16 mouse cellular contexts compared by ENCODE assay signal in genomic region chr11:59421967-59422366, GRCm38 (mm10). TPM values are rescaled to one million over a fixed set of nuclear protein-coding genes. Genes with fewer than 3 reads are reported as not detected.
DNase-seq lines count a peak whose midpoint lies in the region; ATAC-seq and TF ChIP-seq lines count a peak whose summit lies in the region.
"Had no signal": no experiment of that assay in that cellular context is flagged by ENCODE, and none has a peak within 500 bp of the region (broad histone marks: within the 10 kb centered on the region; RNA-seq: fewer than 3 reads in every experiment).

No protein-coding gene starts in this region.

- H3K9me3 ChIP-seq in heart, embryonic 11.5 days (replicated peaks; ENCODE audit: control insufficient read depth, low read length) = no peaks in the 10 kb centered on the region
- H3K9me3 ChIP-seq: forebrain, embryonic 10.5 days; intestine, embryonic 15.5 days; limb, embryonic 12.5 days had no signal

- H3K27ac ChIP-seq in heart, embryonic 11.5 days (ENCODE audit: low read depth, low read length) = no peak overlapping the region
- H3K27ac ChIP-seq: forebrain, embryonic 10.5 days; intestine, embryonic 15.5 days; limb, embryonic 12.5 days had no signal

- ATAC-seq in heart, embryonic 11.5 days (replicated peaks; ENCODE audit: insufficient number of reproducible peaks, low FRiP score, low TSS enrichment) = no peak
- ATAC-seq: intestine, embryonic 15.5 days had no signal

- H3K36me3 ChIP-seq in heart, embryonic 11.5 days (ENCODE audit: control insufficient read depth, insufficient read depth, low read length) = 0 out of 2 replicates have a peak, but pooled peaks cover 3% of the 10 kb centered on the region
- peaks cover 5% of the 10 kb centered on the region for H3K36me3 ChIP-seq in myocyte (ENCODE audit: control insufficient read depth, insufficient read depth)

- no peak overlapping the region for H3K9ac ChIP-seq in heart, embryonic 11.5 days (ENCODE audit: low read depth, low read length)
- H3K9ac ChIP-seq: intestine, embryonic 15.5 days; limb, embryonic 12.5 days had no signal

- no peak overlapping the region for H3K4me3 ChIP-seq in heart, embryonic 11.5 days (ENCODE audit: low read depth, low read length)
- no peak overlapping the region for H3K4me3 ChIP-seq in lung, adult 2 months (replicated peaks; ENCODE audit: extremely low read depth, low read depth, low read length)
- H3K4me3 ChIP-seq in myocyte = no peak overlapping the region
- H3K4me3 ChIP-seq: forebrain, embryonic 10.5 days; intestine, embryonic 15.5 days; limb, embryonic 12.5 days had no signal

- 86% methylated on average over 2 of the region's 2 CpGs for WGBS in heart, embryonic 11.5 days (ENCODE audit: insufficient replicate concordance)
- WGBS in lung, adult 2 months = 73% methylated on average over 2 of the region's 2 CpGs

- no peaks in the 10 kb centered on the region for H3K79me2 ChIP-seq in myocyte (ENCODE audit: control insufficient read depth, insufficient read depth)

- no peak for TF ChIP-seq CTCF in lung, adult 2 months (IDR thresholded peaks at IDR 0.05; ENCODE audit: insufficient read depth, low read length)

- H3K4me1 ChIP-seq in heart, embryonic 11.5 days (ENCODE audit: control insufficient read depth, insufficient read depth, low read length) = 0 out of 2 replicates have a peak, but pooled peaks cover 6% of the 10 kb centered on the region
- H3K4me1 ChIP-seq in lung, adult 2 months (ENCODE audit: control insufficient read depth, insufficient read depth, low read length) = peaks cover 2% of the 10 kb centered on the region; the same call in 1 of the 2 replicates

- peak; percentile 32 for DNase-seq in heart, postnatal 4 days
- DNase-seq in lung, postnatal 10 days = peak; percentile 51
- DNase-seq in lung, adult 2 months = no peak
- DNase-seq in brain, adult 2 months (ENCODE audit: low read depth, low spot score) = peak; percentile 38
- no peak for DNase-seq in neural tube, embryonic 10.5 days (ENCODE audit: extremely low spot score, low spot score)
- DNase-seq: adrenal gland, postnatal 25 days; cerebellum, adult 18-20 months; layer of hippocampus, postnatal 36 days had no signal

- no peak for TF ChIP-seq POLR2A in lung, adult 2 months (IDR thresholded peaks at IDR 0.05; ENCODE audit: borderline replicate concordance, extremely low read depth, low read depth, low read length)
- no peak for TF ChIP-seq POLR2A in myocyte (IDR thresholded peaks at IDR 0.05; ENCODE audit: insufficient read length, low read depth)

- H3ac ChIP-seq in myocyte (ENCODE audit: control insufficient read depth, insufficient read length) = no peak overlapping the region

- no peak overlapping the region for H3K4me2 ChIP-seq in heart, embryonic 11.5 days
- peak overlapping the region; percentile 61 for H3K4me2 ChIP-seq in myocyte (ENCODE audit: low read depth)
- H3K4me2 ChIP-seq: intestine, embryonic 15.5 days; limb, embryonic 12.5 days had no signal

- no peaks in the 10 kb centered on the region for H3K27me3 ChIP-seq in heart, embryonic 11.5 days (ENCODE audit: control insufficient read depth, insufficient read depth, low read length)
- H3K27me3 ChIP-seq in myocyte (ENCODE audit: control insufficient read depth, insufficient read depth, insufficient read length) = no peaks in the 10 kb centered on the region
- H3K27me3 ChIP-seq: intestine, embryonic 15.5 days; limb, embryonic 12.5 days had no signal

TF ChIP-seq in myocyte, 11 proteins besides CTCF, POLR2A, EP300 and RAD21:
- TF ChIP-seq USF1 (IDR thresholded peaks at IDR 0.05; ENCODE audit: low read depth) = no peak
- peak; percentile 30 to 91 (median 58) for TF ChIP-seq MYOG (IDR thresholded peaks at IDR 0.05; ENCODE audit: control insufficient read depth in 1 of 3, insufficient read depth in 1 of 3, insufficient read length in 2 of 3, low read depth in 2 of 3)
- no peak for TF ChIP-seq E2F4 (IDR thresholded peaks at IDR 0.05; ENCODE audit: insufficient read depth)
- TF ChIP-seq REST (IDR thresholded peaks at IDR 0.05; ENCODE audit: insufficient read depth, insufficient read length) = no peak
- TF ChIP-seq TCF12 (IDR thresholded peaks at IDR 0.05; ENCODE audit: insufficient read depth, poor library complexity, severe bottlenecking) = peak; percentile 41
- TF ChIP-seq MYOD1 (IDR thresholded peaks at IDR 0.05; ENCODE audit: control insufficient read depth in 1 of 3, insufficient read length in 2 of 3, low read depth in 2 of 3) = peak in 2 of 3 experiments; percentile 75 to 90
- TF ChIP-seq CEBPB (IDR thresholded peaks at IDR 0.05; ENCODE audit: insufficient read depth, poor library complexity, severe bottlenecking) = 0 out of 2 replicates have a peak, but pooled peaks have one; percentile 40
- no peak for TF ChIP-seq POLR2AphosphoS2 (IDR thresholded peaks at IDR 0.05; ENCODE audit: insufficient read length, low read depth)
- no peak for TF ChIP-seq MAX (IDR thresholded peaks at IDR 0.05; ENCODE audit: low read depth)
- TF ChIP-seq SRF (IDR thresholded peaks at IDR 0.05; ENCODE audit: control insufficient read depth, insufficient read length, low read depth) = no peak
- peak; percentile 68 for TF ChIP-seq TCF3 (IDR thresholded peaks at IDR 0.05; ENCODE audit: insufficient read length, low read depth)

RNA-seq across cellular contexts. Expression of gene Jmjd4, which starts 27.9 kb away (rescaled TPM):
- 10 to 100 TPM; 14.8 to 16.3 TPM for total RNA-seq in heart, postnatal 4 days (2021)
- 11.3 and 13.0 TPM in 2 replicates for polyA plus RNA-seq in heart, embryonic 11.5 days (2014; fragmentation: Nextera tagmentation; extraction: Ambion mirVana)
- polyA plus RNA-seq in lung, adult 2 months (2012; rRNA removed) = 5.0 and 5.5 TPM in 2 replicates
- 4.5 TPM for polyA plus RNA-seq in myocyte (2012; fragmentation: generic; extraction: Trizol)

RNA-seq across cellular contexts. Expression of gene Snap47, which starts 29.0 kb away (rescaled TPM):
- total RNA-seq in heart, postnatal 4 days (2021) = 10 to 100 TPM; 40.8 to 45.5 TPM
- 117 and 124 TPM in 2 replicates for polyA plus RNA-seq in heart, embryonic 11.5 days (2014; fragmentation: Nextera tagmentation; extraction: Ambion mirVana)
- polyA plus RNA-seq in lung, adult 2 months (2012; rRNA removed) = 36.8 and 49.7 TPM in 2 replicates
- polyA plus RNA-seq in myocyte (2012; fragmentation: generic; extraction: Trizol) = 67.2 TPM

RNA-seq across cellular contexts. Expression of gene Prss38, which starts 46.5 kb away (rescaled TPM):
- total RNA-seq in heart, postnatal 4 days (2021) = not detected
- not detected in 2 replicates for polyA plus RNA-seq in heart, embryonic 11.5 days (2014; fragmentation: Nextera tagmentation; extraction: Ambion mirVana)
- polyA plus RNA-seq in lung, adult 2 months (2012; rRNA removed) = not detected in 2 replicates
- not detected for polyA plus RNA-seq in myocyte (2012; fragmentation: generic; extraction: Trizol)
- total RNA-seq: adrenal gland, postnatal 25 days; gastrocnemius, adult 18-20 months; hematopoietic stem cell, adult 5-6 weeks; layer of hippocampus, postnatal 36 days had no signal
- polyA plus RNA-seq: forebrain, embryonic 10.5 days; intestine, embryonic 15.5 days; neural tube, embryonic 11.5 days had no signal

RNA-seq across cellular contexts. Expression of gene Zfp867, which starts 50.3 kb away (rescaled TPM):
- total RNA-seq in heart, postnatal 4 days (2021) = 1 to 10 TPM; 6.1 to 6.2 TPM
- polyA plus RNA-seq in heart, embryonic 11.5 days (2014; fragmentation: Nextera tagmentation; extraction: Ambion mirVana) = 5.8 and 6.2 TPM in 2 replicates
- polyA plus RNA-seq in lung, adult 2 months (2012; rRNA removed) = 0.45 and 0.97 TPM in 2 replicates
- polyA plus RNA-seq in myocyte (2012; fragmentation: generic; extraction: Trizol) = 1.3 TPM

Comparison
In these comparisons a context has a peak if more than half of its experiments do, and no peak if none do; other contexts are left out.
1. DNase-seq: peak in heart, postnatal 4 days (single experiment), lung, postnatal 10 days (single experiment) and brain, adult 2 months (single experiment); none in lung, adult 2 months (single experiment) and neural tube, embryonic 10.5 days (single experiment).